Mouse (Mus musculus) activated CD4-positive, CD25-positive, alpha-beta regulatory T cell (primary cell): ENCODE results near the gene Prr27. TPM values are rescaled to one million over a fixed set of nuclear protein-coding genes. Genes with fewer than 3 reads are reported as not detected.

Experiments
- polyA plus RNA-seq, 2 experiments: library from polyadenylated mRNA; unstranded; fragments of 100-300 nt; shearing (Covaris generic); gene quantifications; one replicate each; pipeline ENCODE4 v1.2.1; 2017

Gene Prr27
- under 1 TPM in 1 of 2 experiments, not detected in 1; 0.57 TPM for polyA plus RNA-seq

GRCm38 (mm10) chr5:87825386-87825785 lies at the start of gene Prr27:
Gene Prr27, plus strand, starts transcription at chr5:87825686.

DNA sequence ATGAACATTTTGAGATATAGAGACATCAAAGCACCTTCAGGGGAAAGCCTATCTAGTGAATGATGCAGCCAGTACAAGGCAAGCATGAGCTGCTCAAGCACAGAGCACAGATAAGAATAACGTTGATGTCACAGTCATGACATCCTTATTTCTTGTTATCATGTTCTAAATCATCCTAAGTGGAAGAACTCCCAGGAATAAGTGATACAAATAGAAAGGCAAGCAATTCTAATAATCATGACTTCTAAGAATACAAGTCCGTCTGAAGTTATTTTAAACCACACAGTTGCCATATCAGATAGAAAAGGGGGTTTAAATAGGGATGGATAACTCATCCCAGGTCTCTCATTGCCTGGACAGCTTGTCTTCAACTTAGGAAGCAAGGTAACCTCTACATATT lies 17.7 kb upstream of the Prr27 start, which contains the start of gene Csn1s2b:
Gene Csn1s2b (plus strand): TSS at position 301 of the 400 bp plus-strand sequence.

DNA sequence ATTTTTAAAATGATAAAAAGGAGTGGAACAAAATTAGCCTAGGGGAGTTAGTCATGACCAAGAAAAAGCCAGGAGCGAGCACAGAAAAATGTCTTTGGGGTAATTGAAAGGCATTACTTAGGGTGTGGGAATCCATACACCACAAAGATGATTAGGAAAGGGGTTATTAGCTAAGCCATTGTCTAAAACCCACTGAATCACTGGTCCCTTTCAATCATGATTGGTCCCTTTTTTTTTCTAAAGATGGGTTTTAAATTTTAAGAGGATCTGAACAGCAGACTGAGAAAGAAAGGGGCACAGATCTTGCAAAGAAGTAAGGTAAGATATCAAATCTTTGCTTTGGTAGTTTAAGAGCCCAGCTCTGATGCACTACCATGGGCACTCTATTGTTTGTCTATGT lies 59.2 kb downstream of the Prr27 start, which contains the start of gene Odam:
Gene Odam (plus strand): TSS at position 301 of the 400 bp plus-strand sequence.

Other genes with a start within 250 kb of the Prr27 start
- gene Sult1e1, start 234.1 kb upstream of the Prr27 start, polyA plus RNA-seq: not detected
- 1 to 10 TPM in 1 of 2 experiments, not detected in 1; 1.3 TPM for gene Csn1s1, start 159.5 kb upstream of the Prr27 start, polyA plus RNA-seq
- gene Csn2, start 126.1 kb upstream of the Prr27 start, polyA plus RNA-seq: under 1 TPM in 1 of 2 experiments, not detected in 1; 0.31 TPM
- 1 to 10 TPM in 1 of 2 experiments, not detected in 1; 1.3 TPM for gene Csn1s2a, start 51.1 kb upstream of the Prr27 start, polyA plus RNA-seq
- under 1 TPM in 1 of 2 experiments, not detected in 1; 0.31 TPM for gene Csn1s2b, start 17.6 kb upstream of the Prr27 start, polyA plus RNA-seq
- gene Odam, start 59.3 kb downstream of the Prr27 start, polyA plus RNA-seq: not detected
- not detected for gene Csn3, start 99.9 kb downstream of the Prr27 start, polyA plus RNA-seq
- under 1 TPM in 1 of 2 experiments, not detected in 1; 0.13 TPM for gene 2310003L06Rik, start 143.8 kb downstream of the Prr27 start, polyA plus RNA-seq
- gene Gm28434, start 143.8 kb downstream of the Prr27 start, polyA plus RNA-seq: not detected
- gene Cabs1, start 153.8 kb downstream of the Prr27 start, polyA plus RNA-seq: not detected
- gene Smr3a, start 176.9 kb downstream of the Prr27 start, polyA plus RNA-seq: under 1 TPM in 1 of 2 experiments, not detected in 1; 0.85 TPM